Mouse (Mus musculus): Measurements from ENCODE around the gene Rab29. TPM values are rescaled to one million over a fixed set of nuclear protein-coding genes. Genes with fewer than 3 reads are reported as not detected.

The Rab29 gene
- polyA plus RNA-seq, 1 experiment = 3.5 TPM

DNA sequence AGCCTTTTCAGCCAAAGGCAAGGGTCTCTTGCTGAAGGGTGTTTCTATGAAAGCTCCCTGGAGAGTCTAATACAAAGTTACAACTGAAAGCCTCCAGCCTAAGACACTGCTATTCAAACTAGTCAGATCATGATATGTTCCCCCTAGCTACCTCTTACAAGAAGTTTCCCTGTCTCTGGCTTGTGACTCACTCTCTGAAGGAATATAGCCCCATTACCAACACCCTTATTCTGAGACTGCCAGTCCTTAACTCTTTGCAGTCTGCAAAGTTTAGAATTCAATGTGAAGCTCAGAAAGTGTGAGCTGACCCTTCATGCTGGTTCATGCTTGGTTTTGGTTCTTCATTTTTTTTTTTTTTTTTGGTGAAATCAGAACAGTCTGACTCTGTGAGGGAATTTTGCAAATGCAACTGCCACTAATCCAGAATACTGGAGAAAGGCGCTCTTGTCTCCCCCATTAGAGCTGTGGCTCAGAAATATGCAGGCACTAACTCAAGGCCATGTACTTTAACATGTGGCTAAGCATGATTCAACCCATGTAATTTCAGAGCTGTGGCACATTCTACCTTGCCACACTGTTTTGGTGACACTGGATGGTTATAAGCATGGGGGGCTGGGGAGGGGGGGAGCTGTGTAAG lies 44.0 kb upstream of the Rab29 start:
- H3K4me3 ChIP-seq = no peak overlapping the region
- no peaks in the 10 kb centered on the region for H3K36me3 ChIP-seq (ENCODE audit: control insufficient read depth, insufficient read depth)
- H3ac ChIP-seq (ENCODE audit: control insufficient read depth, insufficient read length) = no peak overlapping the region
- peaks cover 12% of the 10 kb centered on the region for H3K27me3 ChIP-seq (ENCODE audit: control insufficient read depth, insufficient read depth, insufficient read length)
- H3K4me2 ChIP-seq (ENCODE audit: low read depth) = no peak overlapping the region
- H3K79me2 ChIP-seq (ENCODE audit: control insufficient read depth, insufficient read depth) = no peaks in the 10 kb centered on the region
- TF ChIP-seq MAX (IDR thresholded peaks at IDR 0.05; ENCODE audit: low read depth) (no peak), SRF (IDR thresholded peaks at IDR 0.05; ENCODE audit: control insufficient read depth, insufficient read length, low read depth) (no peak), MYOG (IDR thresholded peaks at IDR 0.05; ENCODE audit: control insufficient read depth in 1 of 3, insufficient read depth in 1 of 3, insufficient read length in 2 of 3, low read depth in 2 of 3) (no peak), E2F4 (IDR thresholded peaks at IDR 0.05; ENCODE audit: insufficient read depth) (no peak), CEBPB (IDR thresholded peaks at IDR 0.05; ENCODE audit: insufficient read depth, poor library complexity, severe bottlenecking) (no peak), POLR2AphosphoS2 (IDR thresholded peaks at IDR 0.05; ENCODE audit: insufficient read length, low read depth) (no peak), REST (IDR thresholded peaks at IDR 0.05; ENCODE audit: insufficient read depth, insufficient read length) (no peak), POLR2A (IDR thresholded peaks at IDR 0.05; ENCODE audit: insufficient read length, low read depth) (no peak), USF1 (IDR thresholded peaks at IDR 0.05; ENCODE audit: low read depth) (no peak), MYOD1 (IDR thresholded peaks at IDR 0.05; ENCODE audit: control insufficient read depth in 1 of 3, insufficient read length in 2 of 3, low read depth in 2 of 3) (no peak), TCF12 (IDR thresholded peaks at IDR 0.05; ENCODE audit: insufficient read depth, poor library complexity, severe bottlenecking) (no peak)

DNA sequence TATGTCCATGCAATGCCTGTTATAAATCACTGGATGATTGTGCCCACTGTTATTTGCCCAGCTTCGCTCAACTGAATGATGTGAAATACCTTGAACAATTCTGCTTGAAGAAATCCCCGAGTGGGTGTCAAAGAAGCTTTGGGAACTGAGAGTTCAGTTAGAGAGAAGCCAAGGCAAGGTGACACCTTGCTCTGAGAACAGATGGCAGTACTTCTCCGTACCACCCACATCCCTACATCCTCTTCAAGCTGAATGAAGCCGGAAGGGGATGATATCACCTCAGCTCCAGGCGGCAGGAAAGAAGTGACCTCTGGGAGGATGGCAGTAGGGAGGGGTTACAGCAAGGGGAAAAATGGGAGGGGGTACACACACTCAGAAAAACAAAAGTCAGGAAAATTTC lies 43.5 kb upstream of the Rab29 start:
- Histone ChIP-seq H3K4me2 (ENCODE audit: low read depth) (no peak overlapping the region), H3K27me3 (ENCODE audit: control insufficient read depth, insufficient read depth, insufficient read length) (peaks cover 6% of the 10 kb centered on the region), H3K36me3 (ENCODE audit: control insufficient read depth, insufficient read depth) (no peaks in the 10 kb centered on the region), H3ac (ENCODE audit: control insufficient read depth, insufficient read length) (no peak overlapping the region), H3K4me3 (no peak overlapping the region), H3K79me2 (ENCODE audit: control insufficient read depth, insufficient read depth) (no peaks in the 10 kb centered on the region)
- TF ChIP-seq MYOD1 (IDR thresholded peaks at IDR 0.05; ENCODE audit: control insufficient read depth in 1 of 3, insufficient read length in 2 of 3, low read depth in 2 of 3) = no peak
- TF ChIP-seq USF1 (IDR thresholded peaks at IDR 0.05; ENCODE audit: low read depth) = no peak
- no peak for TF ChIP-seq TCF3 (IDR thresholded peaks at IDR 0.05; ENCODE audit: insufficient read length, low read depth)
- TF ChIP-seq E2F4 (IDR thresholded peaks at IDR 0.05; ENCODE audit: insufficient read depth) = no peak
- TF ChIP-seq POLR2AphosphoS2 (IDR thresholded peaks at IDR 0.05; ENCODE audit: insufficient read length, low read depth) = no peak
- no peak for TF ChIP-seq REST (IDR thresholded peaks at IDR 0.05; ENCODE audit: insufficient read depth, insufficient read length)
- TF ChIP-seq MYOG (IDR thresholded peaks at IDR 0.05; ENCODE audit: control insufficient read depth in 1 of 3, insufficient read depth in 1 of 3, insufficient read length in 2 of 3, low read depth in 2 of 3) = no peak
- TF ChIP-seq POLR2A (IDR thresholded peaks at IDR 0.05; ENCODE audit: insufficient read length, low read depth) = no peak
- TF ChIP-seq TCF12 (IDR thresholded peaks at IDR 0.05; ENCODE audit: insufficient read depth, poor library complexity, severe bottlenecking) = no peak
- no peak for TF ChIP-seq SRF (IDR thresholded peaks at IDR 0.05; ENCODE audit: control insufficient read depth, insufficient read length, low read depth)
- TF ChIP-seq MAX (IDR thresholded peaks at IDR 0.05; ENCODE audit: low read depth) = no peak
- no peak for TF ChIP-seq CEBPB (IDR thresholded peaks at IDR 0.05; ENCODE audit: insufficient read depth, poor library complexity, severe bottlenecking)

DNA sequence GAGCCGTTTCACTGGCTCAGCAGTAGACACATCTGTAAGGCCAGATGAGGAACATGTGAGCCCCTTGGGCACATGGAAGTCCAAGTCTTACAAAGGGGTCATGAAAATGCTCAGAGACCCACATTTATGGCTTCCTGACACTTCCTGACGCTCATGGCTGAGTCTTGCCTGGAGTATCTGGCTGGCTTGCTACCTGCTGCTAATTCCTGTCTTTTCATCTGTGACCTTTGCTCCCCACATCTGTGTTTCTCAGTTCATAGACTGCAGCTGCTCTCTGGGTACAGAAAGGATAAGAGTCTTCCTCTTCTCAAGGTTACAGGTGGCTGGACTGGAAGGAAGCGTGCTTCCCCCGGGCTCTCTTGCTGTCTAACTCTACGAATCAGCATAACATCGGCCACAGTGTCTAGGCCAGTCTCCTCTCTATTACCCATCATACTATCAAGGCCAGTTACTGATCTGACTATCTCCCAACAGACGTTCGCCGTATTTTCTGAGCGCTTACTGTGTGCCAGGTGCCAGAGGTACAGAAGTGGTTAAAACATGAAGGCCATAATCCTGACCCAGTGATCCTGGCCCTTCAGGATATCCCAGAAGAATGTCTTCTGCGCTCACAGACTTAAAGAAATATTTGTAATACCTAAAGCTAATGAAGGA lies 42.4 kb upstream of the Rab29 start:
- no peaks in the 10 kb centered on the region for H3K27me3 ChIP-seq (ENCODE audit: control insufficient read depth, insufficient read depth, insufficient read length)
- no peaks in the 10 kb centered on the region for H3K36me3 ChIP-seq (ENCODE audit: control insufficient read depth, insufficient read depth)
- TF ChIP-seq REST (IDR thresholded peaks at IDR 0.05; ENCODE audit: insufficient read depth, insufficient read length) = no peak
- TF ChIP-seq POLR2A (IDR thresholded peaks at IDR 0.05; ENCODE audit: insufficient read length, low read depth) = no peak
- no peak for TF ChIP-seq SRF (IDR thresholded peaks at IDR 0.05; ENCODE audit: control insufficient read depth, insufficient read length, low read depth)
- no peak for TF ChIP-seq POLR2AphosphoS2 (IDR thresholded peaks at IDR 0.05; ENCODE audit: insufficient read length, low read depth)
- TF ChIP-seq USF1 (IDR thresholded peaks at IDR 0.05; ENCODE audit: low read depth) = no peak
- no peak for TF ChIP-seq MYOD1 (IDR thresholded peaks at IDR 0.05; ENCODE audit: control insufficient read depth in 1 of 3, insufficient read length in 2 of 3, low read depth in 2 of 3)
- no peak for TF ChIP-seq MAX (IDR thresholded peaks at IDR 0.05; ENCODE audit: low read depth)
- TF ChIP-seq TCF3 (IDR thresholded peaks at IDR 0.05; ENCODE audit: insufficient read length, low read depth) = no peak
- TF ChIP-seq E2F4 (IDR thresholded peaks at IDR 0.05; ENCODE audit: insufficient read depth) = no peak
- TF ChIP-seq MYOG (IDR thresholded peaks at IDR 0.05; ENCODE audit: control insufficient read depth in 1 of 3, insufficient read depth in 1 of 3, insufficient read length in 2 of 3, low read depth in 2 of 3) = no peak
- no peak for TF ChIP-seq TCF12 (IDR thresholded peaks at IDR 0.05; ENCODE audit: insufficient read depth, poor library complexity, severe bottlenecking)
- no peak for TF ChIP-seq CEBPB (IDR thresholded peaks at IDR 0.05; ENCODE audit: insufficient read depth, poor library complexity, severe bottlenecking)
- H3ac ChIP-seq (ENCODE audit: control insufficient read depth, insufficient read length) = no peak overlapping the region
- H3K79me2 ChIP-seq (ENCODE audit: control insufficient read depth, insufficient read depth) = no peaks in the 10 kb centered on the region
- no peak overlapping the region for H3K4me3 ChIP-seq
- no peak overlapping the region for H3K4me2 ChIP-seq (ENCODE audit: low read depth)

DNA sequence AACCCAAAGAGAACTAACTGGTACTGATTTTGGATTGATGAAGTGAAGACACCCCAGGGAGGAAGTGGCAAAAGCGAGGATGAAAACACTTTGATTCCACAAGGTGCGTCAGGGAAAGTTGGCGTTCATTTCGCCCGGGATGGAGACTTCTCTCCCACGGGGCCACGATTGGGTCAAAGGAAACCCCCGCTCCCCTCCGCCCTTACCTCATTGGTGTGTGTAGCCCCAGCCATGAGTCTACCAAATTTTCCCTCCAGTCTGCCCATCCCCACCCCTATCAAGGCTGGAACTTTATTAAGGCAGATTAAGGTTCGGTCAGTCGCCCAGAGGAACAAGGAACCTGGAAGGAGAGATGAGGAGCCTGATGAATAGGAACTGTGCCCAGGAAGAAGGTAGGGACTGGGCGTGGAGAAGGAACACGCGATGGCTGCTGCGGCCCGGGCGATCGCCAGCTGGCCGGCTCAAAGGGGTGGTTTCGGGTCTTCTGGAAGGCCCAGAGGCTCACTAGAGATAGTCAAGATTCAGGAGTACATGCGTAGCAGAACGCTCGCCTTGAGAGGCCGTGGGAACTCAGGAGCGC lies 39.7 kb upstream of the Rab29 start, which contains the start of gene Slc41a1:
Slc41a1 (plus strand) TSS at position 287 of the 580 bp plus-strand sequence.
- Histone ChIP-seq H3K4me2 (ENCODE audit: low read depth) (peak within 1 kb of the TSS; percentile 91), H3K36me3 (ENCODE audit: control insufficient read depth, insufficient read depth) (no peaks in the 10 kb centered on the region), H3ac (ENCODE audit: control insufficient read depth, insufficient read length) (peak within 1 kb of the TSS; percentile 44), H3K79me2 (ENCODE audit: control insufficient read depth, insufficient read depth) (no peaks in the 10 kb centered on the region), H3K4me3 (peak within 1 kb of the TSS; percentile 62), H3K27me3 (ENCODE audit: control insufficient read depth, insufficient read depth, insufficient read length) (no peaks in the 10 kb centered on the region)
- TF ChIP-seq REST (IDR thresholded peaks at IDR 0.05; ENCODE audit: insufficient read depth, insufficient read length) = no peak
- no peak for TF ChIP-seq USF1 (IDR thresholded peaks at IDR 0.05; ENCODE audit: low read depth)
- TF ChIP-seq MYOD1 (IDR thresholded peaks at IDR 0.05; ENCODE audit: control insufficient read depth in 1 of 3, insufficient read length in 2 of 3, low read depth in 2 of 3) = no peak
- no peak for TF ChIP-seq SRF (IDR thresholded peaks at IDR 0.05; ENCODE audit: control insufficient read depth, insufficient read length, low read depth)
- TF ChIP-seq POLR2A (IDR thresholded peaks at IDR 0.05; ENCODE audit: insufficient read length, low read depth) = no peak
- no peak for TF ChIP-seq MAX (IDR thresholded peaks at IDR 0.05; ENCODE audit: low read depth)
- TF ChIP-seq TCF3 (IDR thresholded peaks at IDR 0.05; ENCODE audit: insufficient read length, low read depth) = no peak
- TF ChIP-seq E2F4 (IDR thresholded peaks at IDR 0.05; ENCODE audit: insufficient read depth) = no peak
- TF ChIP-seq CEBPB (IDR thresholded peaks at IDR 0.05; ENCODE audit: insufficient read depth, poor library complexity, severe bottlenecking) = no peak
- TF ChIP-seq POLR2AphosphoS2 (IDR thresholded peaks at IDR 0.05; ENCODE audit: insufficient read length, low read depth) = no peak
- TF ChIP-seq MYOG (IDR thresholded peaks at IDR 0.05; ENCODE audit: control insufficient read depth in 1 of 3, insufficient read depth in 1 of 3, insufficient read length in 2 of 3, low read depth in 2 of 3) = no peak
- TF ChIP-seq TCF12 (IDR thresholded peaks at IDR 0.05; ENCODE audit: insufficient read depth, poor library complexity, severe bottlenecking) = no peak

Measured in myocyte (in vitro differentiated cells).